9 mouse cellular contexts compared by ENCODE assay signal in the genomic region with DNA sequence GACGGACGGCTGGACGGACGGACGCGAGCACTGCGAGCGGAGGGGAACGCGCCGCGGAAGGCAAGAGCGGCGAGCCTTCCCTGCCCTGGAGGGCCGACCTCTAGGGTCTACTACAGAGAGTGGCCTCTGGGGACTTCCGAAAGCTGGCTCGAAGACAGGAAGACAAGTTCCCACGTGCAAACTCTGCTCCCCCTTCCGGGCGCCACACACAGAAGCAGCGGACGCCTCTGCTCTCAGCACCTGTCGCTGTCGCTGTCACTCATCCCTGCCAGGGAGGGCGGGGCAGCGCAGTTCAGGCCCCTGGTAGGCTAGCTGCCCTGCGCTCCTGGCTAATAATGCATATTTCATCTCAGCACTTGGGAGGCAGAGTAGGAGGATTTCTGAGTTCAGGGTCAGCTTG. TPM values are rescaled to one million over a fixed set of nuclear protein-coding genes. Genes with fewer than 3 reads are reported as not detected.
DNase-seq lines count a peak whose midpoint lies in the region; ATAC-seq and TF ChIP-seq lines count a peak whose summit lies in the region.
"Had no signal": no experiment of that assay in that cellular context is flagged by ENCODE, and none has a peak within 500 bp of the region (broad histone marks: within the 10 kb centered on the region; RNA-seq: fewer than 3 reads in every experiment).

No protein-coding gene starts in this region.

- H3K4me2 ChIP-seq in liver, embryonic 11.5 days: peak overlapping the region; percentile 80
- H3K4me2 ChIP-seq in midbrain, postnatal 0 days (ENCODE audit: low read depth, low read length, poor library complexity, severe bottlenecking): peak overlapping the region; percentile 54

- no peaks in the 10 kb centered on the region for H3K36me3 ChIP-seq in liver, embryonic 11.5 days (ENCODE audit: control insufficient read depth, insufficient read depth, low read length)
- no peaks in the 10 kb centered on the region for H3K36me3 ChIP-seq in midbrain, postnatal 0 days (ENCODE audit: insufficient read depth, low read length)

- H3K4me3 ChIP-seq in gastrocnemius, adult 2 months: peak overlapping the region; percentile 75
- peak overlapping the region; percentile 53 for H3K4me3 ChIP-seq in liver, embryonic 11.5 days (ENCODE audit: low read depth, low read length)
- peak overlapping the region; percentile 49 for H3K4me3 ChIP-seq in midbrain, postnatal 0 days (ENCODE audit: low read depth, low read length)

- H3K9me3 ChIP-seq in liver, embryonic 11.5 days (ENCODE audit: control insufficient read depth, low read length): 0 out of 2 replicates have a peak, but pooled peaks cover 4% of the 10 kb centered on the region
- H3K9me3 ChIP-seq in midbrain, postnatal 0 days (ENCODE audit: low read length): peaks cover 9% of the 10 kb centered on the region; the same call in 1 of the 2 replicates

- 6% methylated on average over 27 of the region's 27 CpGs for WGBS in liver, embryonic 11.5 days
- WGBS in midbrain, postnatal 0 days: under 1% methylated on average over 24 of the region's 27 CpGs

- intact Hi-C loops in gastrocnemius, adult 2 months (cut with DNase I): loop anchor here (5.0 kb wide), 1 partner anchor 126 kb away; a partner anchor contains a TSS

- TF ChIP-seq CTCF in gastrocnemius, adult 2 months (IDR thresholded peaks at IDR 0.05): no peak
- no peak for TF ChIP-seq CTCF in midbrain, postnatal 0 days (IDR thresholded peaks at IDR 0.05)

- no peaks in the 10 kb centered on the region for H3K4me1 ChIP-seq in liver, embryonic 11.5 days (replicated peaks; ENCODE audit: control insufficient read depth, insufficient read depth, low read length)
- no peaks in the 10 kb centered on the region for H3K4me1 ChIP-seq in midbrain, postnatal 0 days (ENCODE audit: insufficient read depth, low read length)

- peak; percentile 84 for ATAC-seq in liver, embryonic 11.5 days (replicated peaks; ENCODE audit: low FRiP score)
- peak; percentile 87 for ATAC-seq in midbrain, postnatal 0 days (ENCODE audit: low FRiP score)

- peak; percentile 60 for DNase-seq in embryo, embryonic 10 days (ENCODE audit: low spot score)
- no peak for DNase-seq in embryo, embryonic 9.5 days (ENCODE audit: extremely low spot score)
- peak; percentile 17 for DNase-seq in brain, adult 2 months (ENCODE audit: low read depth, low spot score)
- DNase-seq in gastrocnemius, adult 2 months: peak; percentile 67
- DNase-seq in induced T-regulatory cell, adult 2 months (ENCODE audit: low read depth): peak; percentile 88
- DNase-seq in liver, embryonic 11.5 days (ENCODE audit: low spot score): peak; percentile 60
- peak; percentile 64 for DNase-seq in midbrain, postnatal 0 days (ENCODE audit: low spot score)
- DNase-seq in testis, postnatal 14 days (ENCODE audit: low spot score): peak; percentile 85

- H3K27ac ChIP-seq in gastrocnemius, adult 2 months: no peak overlapping the region
- no peak overlapping the region for H3K27ac ChIP-seq in liver, embryonic 11.5 days (ENCODE audit: low read depth, low read length)
- H3K27ac ChIP-seq in midbrain, postnatal 0 days (ENCODE audit: low read depth, low read length): no peak overlapping the region
- H3K27ac ChIP-seq: macrophage had no signal

- H3K27me3 ChIP-seq in liver, embryonic 11.5 days (replicated peaks; ENCODE audit: control insufficient read depth, insufficient read depth, low read length): peaks cover 19% of the 10 kb centered on the region
- H3K27me3 ChIP-seq in midbrain, postnatal 0 days (ENCODE audit: insufficient read depth, low read length): peaks cover 16% of the 10 kb centered on the region

- H3K9ac ChIP-seq in liver, embryonic 11.5 days (ENCODE audit: low read depth, low read length): peak overlapping the region; percentile 48
- H3K9ac ChIP-seq in midbrain, postnatal 0 days (replicated peaks; ENCODE audit: low read length, poor library complexity, severe bottlenecking): peak overlapping the region; percentile 24; the same call in 1 of the 2 replicates

RNA-seq across cellular contexts. Expression of a gene that starts 0.3 kb away (rescaled TPM):
- not detected for total RNA-seq in gastrocnemius, adult 2 months (2021)
- polyA plus RNA-seq in liver, embryonic 11.5 days (2014; fragmentation: Nextera tagmentation; extraction: Ambion mirVana): 0.37 and 1.1 TPM in 2 replicates
- total RNA-seq in midbrain, postnatal 0 days (2014; rRNA removed): 0.49 and 0.61 TPM in 2 replicates
- 0.48 TPM in 1 of 2 replicates, not detected in the other for polyA plus RNA-seq in midbrain, postnatal 0 days (2015; fragmentation: Nextera tagmentation; extraction: Ambion mirVana)
- polyA plus RNA-seq: macrophage had no signal

RNA-seq across cellular contexts. Expression of a gene that starts 42.1 kb away (rescaled TPM):
- 1 to 10 TPM; 4.1 to 4.6 TPM for total RNA-seq in gastrocnemius, adult 2 months (2021)
- 0.63 and 0.96 TPM in 2 replicates for polyA plus RNA-seq in liver, embryonic 11.5 days (2014; fragmentation: Nextera tagmentation; extraction: Ambion mirVana)
- total RNA-seq in midbrain, postnatal 0 days (2014; rRNA removed): 8.9 and 9.4 TPM in 2 replicates
- polyA plus RNA-seq in midbrain, postnatal 0 days (2015; fragmentation: Nextera tagmentation; extraction: Ambion mirVana): 2.7 and 3.9 TPM in 2 replicates
